Comparison of ENCODE assay signal across 8 mouse cellular contexts in genomic region chr9:57560263-57560662, GRCm38 (mm10). TPM values are rescaled to one million over a fixed set of nuclear protein-coding genes. Genes with fewer than 3 reads are reported as not detected.
DNase-seq lines count a peak whose midpoint lies in the region; ATAC-seq lines count a peak whose summit lies in the region.

No protein-coding gene starts in this region.

- no peaks in the 10 kb centered on the region for H3K36me3 ChIP-seq in kidney, embryonic 15.5 days
- H3K36me3 ChIP-seq in hindbrain, embryonic 15.5 days: no peaks in the 10 kb centered on the region
- H3K36me3 ChIP-seq in midbrain, embryonic 15.5 days (replicated peaks): no peaks in the 10 kb centered on the region

- peaks cover 42% of the 10 kb centered on the region for H3K4me1 ChIP-seq in kidney, embryonic 15.5 days
- H3K4me1 ChIP-seq in brown adipose tissue, adult 24 weeks (ENCODE audit: control insufficient read depth, insufficient read depth, insufficient read length, low read length): peaks cover 12% of the 10 kb centered on the region
- H3K4me1 ChIP-seq in hindbrain, embryonic 15.5 days (replicated peaks): peaks cover 31% of the 10 kb centered on the region
- peaks cover 32% of the 10 kb centered on the region for H3K4me1 ChIP-seq in midbrain, embryonic 15.5 days

- no peaks in the 10 kb centered on the region for H3K27me3 ChIP-seq in kidney, embryonic 15.5 days
- H3K27me3 ChIP-seq in hindbrain, embryonic 15.5 days: no peaks in the 10 kb centered on the region
- peaks cover 3% of the 10 kb centered on the region; the same call in 1 of the 2 replicates for H3K27me3 ChIP-seq in midbrain, embryonic 15.5 days (replicated peaks)

- 29% methylated on average over 7 of the region's 7 CpGs for WGBS in kidney, embryonic 15.5 days
- 22% methylated on average over 7 of the region's 7 CpGs for WGBS in hindbrain, embryonic 15.5 days
- WGBS in midbrain, embryonic 15.5 days: 22% methylated on average over 7 of the region's 7 CpGs

- H3K9me3 ChIP-seq in kidney, embryonic 15.5 days (replicated peaks): no peaks in the 10 kb centered on the region
- no peaks in the 10 kb centered on the region for H3K9me3 ChIP-seq in hindbrain, embryonic 15.5 days
- no peaks in the 10 kb centered on the region for H3K9me3 ChIP-seq in midbrain, embryonic 15.5 days

- peak overlapping the region; percentile 82 for H3K27ac ChIP-seq in kidney, embryonic 15.5 days
- peak overlapping the region; percentile 64 for H3K27ac ChIP-seq in brown adipose tissue, adult 24 weeks (replicated peaks; ENCODE audit: low read depth, low read length)
- H3K27ac ChIP-seq in hindbrain, embryonic 15.5 days (replicated peaks): peak overlapping the region; percentile 88
- H3K27ac ChIP-seq in midbrain, embryonic 15.5 days: peak overlapping the region; percentile 82

- peak overlapping the region; percentile 70 for H3K9ac ChIP-seq in kidney, embryonic 15.5 days
- H3K9ac ChIP-seq in hindbrain, embryonic 15.5 days: peak overlapping the region; percentile 64
- peak overlapping the region; percentile 70 for H3K9ac ChIP-seq in midbrain, embryonic 15.5 days

- H3K4me2 ChIP-seq in kidney, embryonic 15.5 days: peak overlapping the region; percentile 79
- peak overlapping the region; percentile 84 for H3K4me2 ChIP-seq in hindbrain, embryonic 15.5 days
- peak overlapping the region; percentile 83 for H3K4me2 ChIP-seq in midbrain, embryonic 15.5 days

- peak overlapping the region; percentile 83 for H3K4me3 ChIP-seq in kidney, embryonic 15.5 days (replicated peaks)
- peak overlapping the region; percentile 96 for H3K4me3 ChIP-seq in brown adipose tissue, adult 24 weeks (ENCODE audit: insufficient read depth, low read depth, low read length)
- peak overlapping the region; percentile 75 for H3K4me3 ChIP-seq in hindbrain, embryonic 15.5 days
- peak overlapping the region; percentile 74 for H3K4me3 ChIP-seq in midbrain, embryonic 15.5 days

- ATAC-seq in kidney, embryonic 15.5 days (replicated peaks; ENCODE audit: low FRiP score): no peak
- no peak for ATAC-seq in hindbrain, embryonic 15.5 days (ENCODE audit: low FRiP score, low read depth)
- ATAC-seq in midbrain, embryonic 15.5 days (replicated peaks): peak; percentile 7; the same call in 1 of the 2 replicates

- DNase-seq in kidney, postnatal 14 days: no peak
- no peak for DNase-seq in testis, postnatal 10 days (ENCODE audit: low spot score)
- no peak for DNase-seq in frontal cortex, postnatal 25 days (ENCODE audit: low spot score in 2 of 2)
- no peak for DNase-seq in lung, postnatal 4 days

RNA-seq across cellular contexts. Expression of gene Scamp2, which starts 0.5 kb away (rescaled TPM):
- 74.5 and 85.5 TPM in 2 replicates for polyA plus RNA-seq in kidney, embryonic 15.5 days (2015; fragmentation: Nextera tagmentation; extraction: Ambion mirVana)
- polyA plus RNA-seq in brown adipose tissue, adult 24 weeks (2012; ENCODE audit: insufficient read depth, insufficient read length, missing spikeins): 17.1 and 17.8 TPM in 2 replicates
- polyA plus RNA-seq in hindbrain, embryonic 15.5 days (2015; fragmentation: Nextera tagmentation; extraction: Ambion mirVana): 48.6 and 48.9 TPM in 2 replicates
- polyA plus RNA-seq in midbrain, embryonic 15.5 days (2015; fragmentation: Nextera tagmentation; extraction: Ambion mirVana): 49.6 and 50.6 TPM in 2 replicates

RNA-seq across cellular contexts. Expression of gene Mpi, which starts 7.7 kb away (rescaled TPM):
- 51.9 and 53.3 TPM in 2 replicates for polyA plus RNA-seq in kidney, embryonic 15.5 days (2015; fragmentation: Nextera tagmentation; extraction: Ambion mirVana)
- 15.3 and 17.6 TPM in 2 replicates for polyA plus RNA-seq in brown adipose tissue, adult 24 weeks (2012; ENCODE audit: insufficient read depth, insufficient read length, missing spikeins)
- polyA plus RNA-seq in hindbrain, embryonic 15.5 days (2015; fragmentation: Nextera tagmentation; extraction: Ambion mirVana): 74.7 and 75.9 TPM in 2 replicates
- 81.2 and 82.9 TPM in 2 replicates for polyA plus RNA-seq in midbrain, embryonic 15.5 days (2015; fragmentation: Nextera tagmentation; extraction: Ambion mirVana)

RNA-seq across cellular contexts. Expression of gene Fam219b, which starts 22.9 kb away (rescaled TPM):
- 18.1 and 19.0 TPM in 2 replicates for polyA plus RNA-seq in kidney, embryonic 15.5 days (2015; fragmentation: Nextera tagmentation; extraction: Ambion mirVana)
- 6.2 and 7.2 TPM in 2 replicates for polyA plus RNA-seq in brown adipose tissue, adult 24 weeks (2012; ENCODE audit: insufficient read depth, insufficient read length, missing spikeins)
- polyA plus RNA-seq in hindbrain, embryonic 15.5 days (2015; fragmentation: Nextera tagmentation; extraction: Ambion mirVana): 25.0 TPM in 2 replicates
- 27.7 and 28.2 TPM in 2 replicates for polyA plus RNA-seq in midbrain, embryonic 15.5 days (2015; fragmentation: Nextera tagmentation; extraction: Ambion mirVana)

RNA-seq across cellular contexts. Expression of gene Ulk3, which starts 29.0 kb away (rescaled TPM):
- polyA plus RNA-seq in kidney, embryonic 15.5 days (2015; fragmentation: Nextera tagmentation; extraction: Ambion mirVana): 16.9 and 18.8 TPM in 2 replicates
- 3.6 and 5.1 TPM in 2 replicates for polyA plus RNA-seq in brown adipose tissue, adult 24 weeks (2012; ENCODE audit: insufficient read depth, insufficient read length, missing spikeins)
- polyA plus RNA-seq in hindbrain, embryonic 15.5 days (2015; fragmentation: Nextera tagmentation; extraction: Ambion mirVana): 30.9 and 34.6 TPM in 2 replicates
- polyA plus RNA-seq in midbrain, embryonic 15.5 days (2015; fragmentation: Nextera tagmentation; extraction: Ambion mirVana): 35.4 and 39.0 TPM in 2 replicates

RNA-seq across cellular contexts. Expression of gene Cox5a, which starts 39.2 kb away (rescaled TPM):
- 673 and 729 TPM in 2 replicates for polyA plus RNA-seq in kidney, embryonic 15.5 days (2015; fragmentation: Nextera tagmentation; extraction: Ambion mirVana)
- 2,595 and 2,603 TPM in 2 replicates for polyA plus RNA-seq in brown adipose tissue, adult 24 weeks (2012; ENCODE audit: insufficient read depth, insufficient read length, missing spikeins)
- 894 and 915 TPM in 2 replicates for polyA plus RNA-seq in hindbrain, embryonic 15.5 days (2015; fragmentation: Nextera tagmentation; extraction: Ambion mirVana)
- 715 and 767 TPM in 2 replicates for polyA plus RNA-seq in midbrain, embryonic 15.5 days (2015; fragmentation: Nextera tagmentation; extraction: Ambion mirVana)
